Mouse (Mus musculus): Measurements from ENCODE around the gene Trim47. TPM values are rescaled to one million over a fixed set of nuclear protein-coding genes. Genes with fewer than 3 reads are reported as not detected.
"Not testable (repeated sequence)": the region's sequence is repeated elsewhere in the genome, so short reads cannot be mapped to it uniquely, and the experiment has no call there.

Gene Trim47
- polyA plus RNA-seq, 1 experiment = 19.1 TPM

- WGBS = 56% methylated on average over 16 of the region's 16 CpGs
- DNase-seq (ENCODE audit: low read depth, low spot score) = no peak
Measured at GRCm38 (mm10) chr11:116093771-116094565, 33.0 kb downstream of the Trim47 start.

- 88% methylated on average over 6 of the region's 6 CpGs for WGBS
- not testable (repeated sequence) for DNase-seq (ENCODE audit: low read depth, low spot score)
Measured at GRCm38 (mm10) chr11:116092959-116093358, 34.1 kb downstream of the Trim47 start.

GRCm38 (mm10) chr11:116091591-116091990, 35.4 kb downstream of the Trim47 start:
- no peak for DNase-seq (ENCODE audit: low read depth, low spot score)
- 84% methylated on average over 6 of the region's 6 CpGs for WGBS

- WGBS = 89% methylated on average over 6 of the region's 6 CpGs
Measured at GRCm38 (mm10) chr11:116089545-116089944, 37.5 kb downstream of the Trim47 start.

GRCm38 (mm10) chr11:116088741-116089394, 38.1 kb downstream of the Trim47 start:
- DNase-seq (ENCODE audit: low read depth, low spot score) = no peak
- WGBS = 50% methylated on average over 11 of the region's 11 CpGs

More at GRCm38 (mm10) chr11:116089545-116089944, 37.5 kb downstream of the Trim47 start:
- no peak for DNase-seq (ENCODE audit: low read depth, low spot score)

GRCm38 (mm10) chr11:116088188-116088587, 38.8 kb downstream of the Trim47 start:
- no peak for DNase-seq (ENCODE audit: low read depth, low spot score)
- WGBS = 50% methylated on average over 8 of the region's 8 CpGs

- DNase-seq (ENCODE audit: low read depth, low spot score) = no peak
- under 1% methylated on average over 31 of the region's 31 CpGs for WGBS
Measured at GRCm38 (mm10) chr11:116087194-116088130, 39.5 kb downstream of the Trim47 start.

- DNase-seq (ENCODE audit: low read depth, low spot score) = peak; percentile 98
- WGBS = 2% methylated on average over 39 of the region's 43 CpGs
Measured at GRCm38 (mm10) chr11:116086258-116087193, 40.5 kb downstream of the Trim47 start, which contains the start of gene Wbp2. Gene Wbp2 (minus strand): TSS chr11:116086995.

GRCm38 (mm10) chr11:116084166-116084565, 42.8 kb downstream of the Trim47 start:
- DNase-seq (ENCODE audit: low read depth, low spot score) = no peak
- WGBS = 53% methylated on average over 6 of the region's 6 CpGs

- 87% methylated on average over 14 of the region's 14 CpGs for WGBS
- DNase-seq (ENCODE audit: low read depth, low spot score) = no peak
Measured at GRCm38 (mm10) chr11:116083096-116083672, 43.8 kb downstream of the Trim47 start.

GRCm38 (mm10) chr11:116081081-116081480, 45.9 kb downstream of the Trim47 start:
- DNase-seq (ENCODE audit: low read depth, low spot score) = no peak
- WGBS = 57% methylated on average over 6 of the region's 6 CpGs

- no peak for DNase-seq (ENCODE audit: low read depth, low spot score)
- 79% methylated on average over 10 of the region's 10 CpGs for WGBS
Measured at GRCm38 (mm10) chr11:116079511-116079910, 47.5 kb downstream of the Trim47 start.

- DNase-seq (ENCODE audit: low read depth, low spot score) = no peak
- WGBS = 76% methylated on average over 10 of the region's 10 CpGs
Measured at GRCm38 (mm10) chr11:116078676-116079320, 48.2 kb downstream of the Trim47 start.

- DNase-seq (ENCODE audit: low read depth, low spot score) = no peak
- WGBS = 6% methylated on average over 16 of the region's 16 CpGs
Measured at GRCm38 (mm10) chr11:116078221-116078620, 48.8 kb downstream of the Trim47 start.

- 23% methylated on average over 22 of the region's 22 CpGs for WGBS
- no peak for DNase-seq (ENCODE audit: low read depth, low spot score)
Measured at GRCm38 (mm10) chr11:116077446-116078204, 49.4 kb downstream of the Trim47 start, which contains the start of gene Unc13d. Gene Unc13d (minus strand): TSS chr11:116077961.

GRCm38 (mm10) chr11:116076836-116077235, 50.2 kb downstream of the Trim47 start:
- DNase-seq (ENCODE audit: low read depth, low spot score) = no peak
- WGBS = 89% methylated on average over 7 of the region's 7 CpGs

- WGBS = 91% methylated on average over 7 of the region's 7 CpGs
- DNase-seq (ENCODE audit: low read depth, low spot score) = no peak
Measured at GRCm38 (mm10) chr11:116076266-116076540, 50.8 kb downstream of the Trim47 start.

Measured in large intestine, adult 2 months (tissue).